Mouse (Mus musculus): ENCODE data around the gene Fibp. TPM values are rescaled to one million over a fixed set of nuclear protein-coding genes. Genes with fewer than 3 reads are reported as not detected.

Gene Fibp
- polyA plus RNA-seq, 1 experiment from 2014 or later = 133 TPM

GRCm38 (mm10) chr19:5429219-5429618 is 31.2 kb upstream of the Fibp start:
- DNase-seq (ENCODE audit: low spot score) (no peak), ATAC-seq (no peak)
- whole genome bisulfite sequencing = 66% methylated on average over 4 of the region's 4 CpGs
- Histone ChIP-seq H3K36me3 (ENCODE audit: insufficient read depth, low read length) (peaks cover 4% of the 10 kb centered on the region; the same call in 1 of the 2 replicates), H3K9me3 (ENCODE audit: low read length) (no peaks in the 10 kb centered on the region), H3K4me1 (ENCODE audit: insufficient read depth, low read depth, low read length) (peaks cover 22% of the 10 kb centered on the region; the same call in 1 of the 2 replicates), H3K4me3 (ENCODE audit: low read depth, low read length) (no peak overlapping the region), H3K27me3 (replicated peaks; ENCODE audit: insufficient read depth, low read length) (no peaks in the 10 kb centered on the region), H3K9ac (replicated peaks; ENCODE audit: low read depth) (no peak overlapping the region), H3K27ac (ENCODE audit: low read length) (no peak overlapping the region), H3K4me2 (replicated peaks; ENCODE audit: low read depth, low read length) (no peak overlapping the region)
- TF ChIP-seq CTCF (IDR thresholded peaks at IDR 0.05) (no peak), EP300 (IDR thresholded peaks at IDR 0.05) (no peak)

DNA sequence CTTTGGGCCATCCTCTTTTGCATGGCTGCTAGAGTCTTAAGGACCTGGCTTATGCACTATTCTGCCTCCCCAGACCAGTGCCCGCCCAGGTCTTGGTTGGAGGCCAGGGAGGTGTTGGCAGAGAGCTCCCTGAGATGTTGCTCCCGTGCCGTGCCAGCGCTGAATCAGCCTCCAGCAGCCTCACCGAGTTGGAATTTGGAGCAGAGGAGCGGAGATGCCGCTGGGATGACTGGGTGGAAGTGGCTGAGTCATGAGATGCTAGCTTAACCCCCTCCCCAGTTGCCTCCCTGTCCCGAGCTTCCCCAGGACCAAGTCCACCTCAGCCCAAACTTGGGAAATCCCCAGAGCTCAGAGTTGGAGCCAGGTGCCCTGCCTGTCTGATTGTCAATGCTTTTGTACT is 30.6 kb upstream of the Fibp start:
- Histone ChIP-seq H3K4me3 (ENCODE audit: low read depth, low read length) (no peak overlapping the region), H3K4me1 (ENCODE audit: insufficient read depth, low read depth, low read length) (peaks cover 22% of the 10 kb centered on the region; the same call in 1 of the 2 replicates), H3K36me3 (ENCODE audit: insufficient read depth, low read length) (peaks cover 4% of the 10 kb centered on the region; the same call in 1 of the 2 replicates), H3K27me3 (replicated peaks; ENCODE audit: insufficient read depth, low read length) (no peaks in the 10 kb centered on the region), H3K9ac (replicated peaks; ENCODE audit: low read depth) (no peak overlapping the region), H3K27ac (ENCODE audit: low read length) (no peak overlapping the region), H3K9me3 (ENCODE audit: low read length) (no peaks in the 10 kb centered on the region), H3K4me2 (replicated peaks; ENCODE audit: low read depth, low read length) (no peak overlapping the region)
- DNase-seq (ENCODE audit: low spot score) (peak; percentile 52), ATAC-seq (no peak)
- WGBS = 63% methylated on average over 8 of the region's 8 CpGs
- TF ChIP-seq CTCF (IDR thresholded peaks at IDR 0.05) = no peak
- no peak for TF ChIP-seq EP300 (IDR thresholded peaks at IDR 0.05)

- Histone ChIP-seq H3K27me3 (replicated peaks; ENCODE audit: insufficient read depth, low read length) (no peaks in the 10 kb centered on the region), H3K27ac (ENCODE audit: low read length) (no peak overlapping the region), H3K36me3 (ENCODE audit: insufficient read depth, low read length) (peaks cover 4% of the 10 kb centered on the region; the same call in 1 of the 2 replicates), H3K4me3 (ENCODE audit: low read depth, low read length) (no peak overlapping the region), H3K4me2 (replicated peaks; ENCODE audit: low read depth, low read length) (no peak overlapping the region), H3K9ac (replicated peaks; ENCODE audit: low read depth) (no peak overlapping the region), H3K4me1 (ENCODE audit: insufficient read depth, low read depth, low read length) (peaks cover 22% of the 10 kb centered on the region; the same call in 1 of the 2 replicates), H3K9me3 (ENCODE audit: low read length) (no peaks in the 10 kb centered on the region)
- TF ChIP-seq EP300 (IDR thresholded peaks at IDR 0.05) = no peak
- TF ChIP-seq CTCF (IDR thresholded peaks at IDR 0.05) = no peak
- DNase-seq (ENCODE audit: low spot score) = no peak
- no peak for ATAC-seq
- WGBS = 66% methylated on average over 1 of the region's 1 CpGs
These were observed 30.0 kb upstream of the Fibp start for GRCm38 (mm10) chr19:5430408-5430807.

GRCm38 (mm10) chr19:5431911-5432464 is 28.4 kb upstream of the Fibp start:
- H3K36me3 ChIP-seq (ENCODE audit: insufficient read depth, low read length) = no peaks in the 10 kb centered on the region
- peaks cover 11% of the 10 kb centered on the region; the same call in 1 of the 2 replicates for H3K4me1 ChIP-seq (ENCODE audit: insufficient read depth, low read depth, low read length)
- peak; percentile 64 for ATAC-seq
- no peaks in the 10 kb centered on the region for H3K27me3 ChIP-seq (replicated peaks; ENCODE audit: insufficient read depth, low read length)
- H3K4me3 ChIP-seq (ENCODE audit: low read depth, low read length) = no peak overlapping the region
- no peak for TF ChIP-seq CTCF (IDR thresholded peaks at IDR 0.05)
- TF ChIP-seq EP300 (IDR thresholded peaks at IDR 0.05) = 0 out of 2 replicates have a peak, but pooled peaks have one; percentile 55
- DNase-seq (ENCODE audit: low spot score) = peak; percentile 86
- H3K9ac ChIP-seq (replicated peaks; ENCODE audit: low read depth) = no peak overlapping the region
- 53% methylated on average over 4 of the region's 4 CpGs for WGBS
- H3K4me2 ChIP-seq (replicated peaks; ENCODE audit: low read depth, low read length) = no peak overlapping the region
- no peaks in the 10 kb centered on the region for H3K9me3 ChIP-seq (ENCODE audit: low read length)
- peak overlapping the region; percentile 81; the same call in 1 of the 2 replicates for H3K27ac ChIP-seq (ENCODE audit: low read length)

DNA sequence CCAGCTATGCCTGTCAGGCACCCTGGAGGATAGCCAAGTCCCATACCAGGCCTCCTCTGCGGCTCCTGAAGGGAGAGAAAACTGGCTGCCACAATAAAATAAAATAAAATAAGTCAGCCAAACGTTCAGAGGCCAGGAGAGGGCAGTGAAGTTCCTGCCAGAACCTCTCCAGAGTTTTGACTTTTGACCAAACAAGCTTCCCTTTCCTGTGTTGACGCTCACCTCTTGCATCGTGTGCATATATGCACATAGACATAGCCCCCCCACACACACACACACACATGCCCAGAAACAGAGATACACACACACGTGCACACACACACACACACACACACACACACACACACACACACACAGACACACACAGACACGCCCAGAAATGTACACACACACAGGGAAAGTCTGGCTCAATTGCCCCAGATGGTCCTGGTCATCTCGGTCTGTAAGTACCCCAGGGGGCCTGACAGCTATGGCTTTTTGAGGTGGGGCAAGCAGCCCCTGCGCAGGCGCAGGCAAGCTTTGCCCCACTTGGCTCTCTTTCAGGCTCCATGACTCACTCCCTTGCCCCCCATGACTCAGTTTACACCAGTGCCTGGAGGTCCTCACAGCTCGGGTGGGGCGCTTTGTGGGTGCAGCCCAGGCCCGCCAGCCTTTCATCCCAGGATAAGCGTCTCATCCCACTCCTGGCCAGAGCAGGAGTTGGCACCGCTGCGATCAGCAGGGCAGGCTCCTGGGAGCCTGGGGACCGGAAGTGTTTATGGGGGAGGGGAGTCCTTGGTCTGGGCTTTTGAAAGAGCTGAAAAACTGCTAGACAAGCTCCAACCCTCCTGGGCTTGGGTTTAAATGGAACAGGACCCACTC is 27.2 kb upstream of the Fibp start:
- ATAC-seq (peak; percentile 72), DNase-seq (ENCODE audit: low spot score) (peak; percentile 94)
- Histone ChIP-seq H3K4me1 (ENCODE audit: insufficient read depth, low read depth, low read length) (peaks cover 11% of the 10 kb centered on the region; the same call in 1 of the 2 replicates), H3K4me2 (replicated peaks; ENCODE audit: low read depth, low read length) (peak overlapping the region; percentile 73), H3K27me3 (replicated peaks; ENCODE audit: insufficient read depth, low read length) (0 out of 2 replicates have a peak, but pooled peaks cover 3% of the 10 kb centered on the region), H3K4me3 (ENCODE audit: low read depth, low read length) (peak overlapping the region; percentile 31), H3K9me3 (ENCODE audit: low read length) (no peaks in the 10 kb centered on the region), H3K36me3 (ENCODE audit: insufficient read depth, low read length) (no peaks in the 10 kb centered on the region), H3K27ac (ENCODE audit: low read length) (peak overlapping the region; percentile 81), H3K9ac (replicated peaks; ENCODE audit: low read depth) (peak overlapping the region; percentile 29; the same call in 1 of the 2 replicates)
- WGBS = under 1% methylated on average over 16 of the region's 16 CpGs
- TF ChIP-seq EP300 (IDR thresholded peaks at IDR 0.05) (no peak), CTCF (IDR thresholded peaks at IDR 0.05) (peak; percentile 72)

DNA sequence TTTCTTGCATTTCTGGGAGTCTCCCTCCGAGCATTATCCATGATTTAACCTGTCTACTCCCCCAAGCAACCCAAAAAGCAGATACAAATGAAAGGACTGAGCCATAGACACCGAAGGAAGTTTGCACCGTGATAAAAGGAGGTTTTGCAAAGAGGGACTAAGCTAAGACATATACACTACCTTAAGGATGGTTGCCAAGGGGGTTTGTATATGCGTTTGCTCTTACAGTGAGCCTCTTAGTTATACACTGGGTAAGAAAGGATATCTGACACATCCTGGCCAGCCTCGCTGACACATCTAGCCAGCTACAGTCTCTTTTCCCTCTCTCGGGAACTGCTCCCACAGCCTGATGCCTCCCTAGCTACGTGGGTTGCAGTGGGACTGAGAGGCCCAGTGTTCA is 26.5 kb upstream of the Fibp start:
- H3K27me3 ChIP-seq (replicated peaks; ENCODE audit: insufficient read depth, low read length) = 0 out of 2 replicates have a peak, but pooled peaks cover 3% of the 10 kb centered on the region

More for the DNA sequence above, 26.5 kb upstream of the Fibp start:
- Histone ChIP-seq H3K9ac (replicated peaks; ENCODE audit: low read depth) (no peak overlapping the region), H3K9me3 (ENCODE audit: low read length) (no peaks in the 10 kb centered on the region), H3K36me3 (ENCODE audit: insufficient read depth, low read length) (no peaks in the 10 kb centered on the region), H3K4me2 (replicated peaks; ENCODE audit: low read depth, low read length) (peak overlapping the region; percentile 73; the same call in 1 of the 2 replicates), H3K4me3 (ENCODE audit: low read depth, low read length) (no peak overlapping the region), H3K4me1 (ENCODE audit: insufficient read depth, low read depth, low read length) (peaks cover 11% of the 10 kb centered on the region; the same call in 1 of the 2 replicates), H3K27ac (ENCODE audit: low read length) (peak overlapping the region; percentile 81)
- WGBS = 37% methylated on average over 7 of the region's 7 CpGs
- DNase-seq (ENCODE audit: low spot score) (no peak), ATAC-seq (no peak)
- TF ChIP-seq EP300 (IDR thresholded peaks at IDR 0.05) (no peak), CTCF (IDR thresholded peaks at IDR 0.05) (no peak)
